Mouse (Mus musculus) heart, adult 2 months (tissue): ENCODE data around the gene Rel. TPM values are rescaled to one million over a fixed set of nuclear protein-coding genes. Genes with fewer than 3 reads are reported as not detected.

Experiments
- DNase-seq, 2 experiments: peaks; one replicate each; pipeline ENCODE4 v3.0.0; 2021
- H3K27ac ChIP-seq: fragments of 200-600 bp; 2 replicates; pipeline ENCODE4 v1.8.1; 2022
- H3K27me3 ChIP-seq: fragments of 200-500 bp; 2 replicates; pipeline ENCODE4 v1.6.1; 2012; ENCODE audit warnings: mild to moderate bottlenecking, low read length, inconsistent platforms, mixed read lengths; ENCODE audit not compliant: control insufficient read depth, insufficient read depth
- H3K36me3 ChIP-seq: fragments of 200-500 bp; 2 replicates; pipeline ENCODE4 v1.6.1; 2012; ENCODE audit warnings: low read length, inconsistent platforms; ENCODE audit not compliant: control insufficient read depth, insufficient read depth
- H3K4me1 ChIP-seq: fragments of 200-500 bp; 2 replicates; pipeline ENCODE4 v1.6.1; 2011; ENCODE audit warnings: low read length; ENCODE audit not compliant: control insufficient read depth, insufficient read depth
- H3K4me3 ChIP-seq: fragments of 200-600 bp; 2 replicates; pipeline ENCODE4 v1.8.1; 2022
- H3K79me2 ChIP-seq: fragments of 200-500 bp; replicated peaks from 2 replicates; pipeline ENCODE4 v1.6.1; 2012; ENCODE audit warnings: mild to moderate bottlenecking, inconsistent platforms, low read length, moderate library complexity, mixed read lengths; ENCODE audit not compliant: control insufficient read depth, insufficient read depth
- H3K9ac ChIP-seq: fragments of 200-500 bp; 2 replicates; pipeline ENCODE4 v1.6.1; 2012; ENCODE audit warnings: low read depth, mild to moderate bottlenecking, control low read depth, inconsistent platforms, low read length, mixed read lengths
- CTCF ChIP-seq: fragments of 200-600 bp; IDR thresholded peaks from 2 replicates; pipeline ENCODE4 v1.8.1; 2022; ENCODE audit warnings: antibody characterized with exemption, mild to moderate bottlenecking, moderate library complexity
- EP300 ChIP-seq: fragments of 200-500 bp; IDR thresholded peaks from 2 replicates; pipeline ENCODE4 v1.6.1; 2011; ENCODE audit warnings: low read depth, low read length, control low read depth; ENCODE audit not compliant: insufficient read depth
- POLR2A ChIP-seq: fragments of 200-500 bp; IDR thresholded peaks from 2 replicates; pipeline ENCODE4 v1.6.1; 2011; ENCODE audit warnings: mild to moderate bottlenecking, low read depth, low read length, control low read depth; ENCODE audit not compliant: insufficient read depth
- WGBS: fragments of 180-500 bp; shearing (Covaris S2); methylation state at CpG from one replicate; pipeline ENCODE4 v1.1.7; 2018; 5-methylcytosine and 5-hydroxymethylcytosine counted together
- intact Hi-C: fragments of 180-260 bp; cut with DNase I; formaldehyde crosslinking; loops from one replicate; pipeline ENCODE4 v1.15.1; 2025
- long read RNA-seq: library from polyadenylated mRNA; stranded (forward); transcript quantifications from one replicate; pipeline ENCODE4 v2.0.0, GENCODE M21; 2021
- polyA plus RNA-seq: library from polyadenylated mRNA; depleted of rRNA; stranded (reverse); fragments of >200 nt; gene quantifications from 2 replicates; pipeline ENCODE4 v1.2.3, GENCODE M21; 2012; rRNA removed
- total RNA-seq, 2 experiments: library from RNA; stranded (reverse); gene quantifications; 2 replicates each; pipeline ENCODE4 v1.2.3; 2021

The Rel gene
- 1 to 10 TPM; 7.6 to 9.5 TPM for total RNA-seq
- polyA plus RNA-seq, result 3.7 and 8.4 TPM in 2 replicates
- long read RNA-seq, partial matches to known transcripts, result 0 of 1 reads
- long read RNA-seq, other reads (novel, unspliced or antisense), result 1 of 1 reads

DNA sequence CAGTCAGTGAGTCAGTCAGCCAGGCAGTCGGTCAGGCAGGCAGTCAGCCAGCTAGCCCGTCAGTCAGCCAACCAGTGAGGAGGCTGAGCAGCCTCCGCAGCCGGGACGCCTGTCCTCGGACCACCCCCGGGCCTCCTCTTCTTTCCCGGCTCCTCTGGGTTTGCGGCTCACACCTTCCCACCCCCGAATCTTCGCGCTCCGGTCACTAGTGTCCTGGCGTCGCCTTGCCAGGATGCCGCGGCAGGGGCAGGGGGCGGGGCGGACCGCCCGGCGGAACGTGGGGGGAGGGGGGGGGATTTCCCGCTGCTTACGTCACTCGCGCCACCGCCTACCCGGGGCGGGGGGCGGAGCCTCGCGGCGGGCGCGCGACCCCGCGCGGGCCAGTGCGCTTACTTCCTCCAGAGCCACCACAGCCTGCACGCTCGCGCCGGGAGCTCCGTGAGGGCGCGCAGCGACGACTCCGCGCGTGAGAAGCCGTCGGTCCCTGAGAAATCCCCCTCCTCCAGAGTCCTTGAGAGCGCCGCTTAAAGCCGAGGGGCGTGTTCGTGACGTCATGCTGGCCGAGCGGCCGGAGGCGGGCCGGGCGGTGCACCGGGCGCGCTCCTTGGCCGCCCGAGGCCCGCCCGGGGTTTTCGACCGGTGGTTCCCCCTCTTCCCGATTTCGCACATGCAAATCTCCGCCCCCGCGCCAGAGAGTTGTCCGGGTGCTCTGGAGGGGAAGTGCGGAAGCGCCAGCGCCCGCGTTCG is at the start of gene Rel:
Gene Rel, minus strand, starts transcription at position 211 of the 747 bp plus-strand sequence.
- H3K4me1 ChIP-seq, result peaks cover 5% of the 10 kb centered on the region
- H3K36me3 ChIP-seq, result peaks cover 5% of the 10 kb centered on the region
- peak; percentile 95 to 96 for DNase-seq
- peak within 1 kb of the TSS; percentile 98 for H3K27ac ChIP-seq
- peak within 1 kb of the TSS; percentile 72 for H3K4me3 ChIP-seq
- H3K9ac ChIP-seq, result peak within 1 kb of the TSS; percentile 92
- WGBS, result under 1% methylated on average over 84 of the region's 88 CpGs
- H3K27me3 ChIP-seq, result no peaks in the 10 kb centered on the region
- peak; percentile 82 for TF ChIP-seq POLR2A
- no peak; the same call in none of the 2 replicates for TF ChIP-seq EP300
- TF ChIP-seq CTCF, result peak; percentile 21
- peaks cover 3% of the 10 kb centered on the region; the same call in 1 of the 2 replicates for H3K79me2 ChIP-seq
- intact Hi-C loops, result loop anchor here (2.0 to 5.0 kb wide), 3 partner anchors 106 to 464 kb away; partner anchors contain the start of genes Papolg, Pex13, Pus10 and Usp34

DNA sequence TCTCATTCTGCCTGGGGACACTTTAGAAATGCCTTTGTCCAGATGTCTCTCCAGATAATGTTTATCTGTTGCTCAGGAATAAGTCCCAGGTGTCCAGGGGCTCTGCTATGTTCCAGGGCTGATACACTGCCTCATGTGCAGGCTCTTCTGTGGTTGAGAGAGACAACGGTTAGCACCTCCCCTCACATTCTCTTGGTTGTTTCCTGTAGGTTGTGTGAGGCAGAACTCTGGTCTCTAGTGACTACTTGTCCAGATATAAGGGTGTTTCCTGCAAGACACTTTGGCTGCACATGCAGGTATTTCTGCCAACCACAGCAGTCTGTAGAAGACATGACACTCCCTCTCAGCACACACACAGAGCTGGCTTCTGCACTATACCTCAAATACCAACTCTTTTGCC is 48.0 kb upstream of the Rel start:
- Histone ChIP-seq H3K27me3 (no peaks in the 10 kb centered on the region), H3K27ac (no peak overlapping the region), H3K9ac (no peak overlapping the region), H3K4me3 (no peak overlapping the region), H3K79me2 (no peaks in the 10 kb centered on the region), H3K4me1 (no peaks in the 10 kb centered on the region), H3K36me3 (no peaks in the 10 kb centered on the region)
- WGBS, result 15% methylated on average over 1 of the region's 1 CpGs
- TF ChIP-seq POLR2A (no peak), CTCF (no peak), EP300 (no peak)
- intact Hi-C loops, result no loop called here
- DNase-seq, result no peak

DNA sequence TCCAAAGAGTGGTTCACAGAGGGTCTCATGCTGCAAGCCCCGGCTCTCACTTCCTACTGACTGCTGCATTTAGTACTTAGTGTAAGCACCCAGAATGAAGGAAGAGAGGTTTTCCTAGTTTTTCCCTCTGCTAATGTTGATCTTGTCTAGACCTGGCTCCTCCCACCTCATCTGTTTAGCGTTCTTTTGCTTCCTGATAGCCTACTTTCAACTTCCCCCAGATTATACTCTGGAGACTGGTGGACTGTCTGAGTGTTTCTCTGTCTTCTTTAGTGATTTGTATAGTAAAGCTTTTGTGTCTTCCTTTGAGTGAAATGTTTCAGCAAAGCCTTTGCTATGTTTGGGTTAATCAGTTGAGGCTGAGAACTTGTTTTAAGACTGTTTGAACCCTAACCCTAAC is 40.0 kb upstream of the Rel start:
- no peak for DNase-seq
- no peak overlapping the region for H3K9ac ChIP-seq
- no peaks in the 10 kb centered on the region for H3K27me3 ChIP-seq
- no peak overlapping the region for H3K4me3 ChIP-seq
- no peaks in the 10 kb centered on the region for H3K4me1 ChIP-seq
- 41% methylated on average over 2 of the region's 2 CpGs for WGBS
- H3K79me2 ChIP-seq, result no peaks in the 10 kb centered on the region
- TF ChIP-seq POLR2A (no peak), CTCF (no peak), EP300 (no peak)
- H3K36me3 ChIP-seq, result no peaks in the 10 kb centered on the region
- intact Hi-C loops, result no loop called here
- no peak overlapping the region for H3K27ac ChIP-seq

DNA sequence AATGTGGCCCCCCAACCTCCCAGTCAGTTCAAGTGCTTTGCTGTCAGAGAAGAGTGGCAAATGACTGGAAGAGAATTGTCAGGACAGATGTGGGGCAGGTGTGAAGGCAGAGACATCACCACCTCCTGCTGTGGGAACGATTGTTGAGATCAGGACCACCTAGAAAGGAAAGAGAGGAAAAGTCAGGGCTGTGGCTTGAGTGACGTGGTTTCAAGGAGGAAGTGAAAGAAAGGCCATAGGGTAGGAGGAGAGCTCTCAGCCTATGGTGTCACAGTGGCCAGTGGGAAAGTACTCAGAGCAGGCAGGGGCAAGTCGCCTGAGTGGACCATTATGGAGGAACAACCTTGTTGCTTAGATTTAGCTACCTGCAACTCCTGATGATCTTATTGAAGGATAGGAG is 34.9 kb upstream of the Rel start:
- Histone ChIP-seq H3K27ac (no peak overlapping the region), H3K27me3 (no peaks in the 10 kb centered on the region), H3K4me3 (no peak overlapping the region), H3K79me2 (no peaks in the 10 kb centered on the region), H3K4me1 (no peaks in the 10 kb centered on the region), H3K36me3 (no peaks in the 10 kb centered on the region), H3K9ac (no peak overlapping the region)
- TF ChIP-seq CTCF, result no peak
- no peak for TF ChIP-seq POLR2A
- no peak for TF ChIP-seq EP300
- WGBS, result 52% methylated on average over 3 of the region's 3 CpGs
- intact Hi-C loops, result no loop called here
- no peak for DNase-seq

DNA sequence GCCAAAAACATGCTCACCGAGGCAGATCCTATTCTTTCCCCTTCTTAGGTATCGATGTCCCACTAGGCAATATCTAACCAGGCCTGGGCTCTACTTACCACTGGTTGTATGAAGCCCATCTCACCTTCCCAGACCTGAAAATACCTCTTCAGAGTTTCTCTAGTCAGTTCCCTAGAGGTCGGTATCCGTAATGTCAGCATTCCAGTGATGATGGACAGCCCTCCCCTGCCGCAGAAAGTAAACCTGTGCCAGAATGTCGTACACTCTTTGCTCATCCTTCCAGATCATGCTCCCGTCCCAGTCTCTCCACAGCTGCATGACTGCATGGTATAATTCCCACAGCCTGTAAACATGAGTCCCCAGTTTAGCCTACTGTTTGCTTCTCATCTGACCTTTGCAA is 32.4 kb upstream of the Rel start:
- no peak for DNase-seq
- no peak overlapping the region for H3K27ac ChIP-seq
- no peak overlapping the region for H3K9ac ChIP-seq
- H3K79me2 ChIP-seq, result no peaks in the 10 kb centered on the region
- no peaks in the 10 kb centered on the region for H3K36me3 ChIP-seq
- no peaks in the 10 kb centered on the region for H3K4me1 ChIP-seq
- no peak overlapping the region for H3K4me3 ChIP-seq
- intact Hi-C loops, result no loop called here
- WGBS, result 77% methylated on average over 7 of the region's 7 CpGs
- H3K27me3 ChIP-seq, result no peaks in the 10 kb centered on the region
- no peak for TF ChIP-seq CTCF
- TF ChIP-seq EP300, result no peak
- TF ChIP-seq POLR2A, result no peak

DNA sequence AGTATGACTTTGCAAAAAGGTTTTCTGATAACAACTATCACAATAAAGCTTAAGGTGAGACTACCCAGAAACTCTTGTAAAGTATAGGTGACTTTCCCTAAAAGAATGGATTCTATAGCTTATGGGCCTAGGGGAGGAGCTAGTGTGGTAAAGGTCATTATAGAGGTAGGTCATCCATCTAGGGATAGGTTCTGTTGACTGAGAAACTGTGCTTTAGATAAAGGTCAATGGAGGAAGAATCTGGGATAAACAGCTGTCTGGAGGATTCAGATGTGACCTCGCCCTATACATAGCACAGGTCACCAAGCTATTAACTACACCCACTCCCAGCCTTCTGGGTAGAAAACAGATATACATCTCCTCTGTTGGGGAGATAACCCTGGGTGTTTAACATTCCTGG is 31.5 kb upstream of the Rel start:
- intact Hi-C loops, result no loop called here
- H3K4me3 ChIP-seq, result no peak overlapping the region
- no peak for DNase-seq
- H3K79me2 ChIP-seq, result no peaks in the 10 kb centered on the region
- no peak overlapping the region for H3K27ac ChIP-seq
- 97% methylated on average over 1 of the region's 1 CpGs for WGBS
- H3K27me3 ChIP-seq, result no peaks in the 10 kb centered on the region
- H3K9ac ChIP-seq, result no peak overlapping the region
- H3K36me3 ChIP-seq, result no peaks in the 10 kb centered on the region
- TF ChIP-seq CTCF, result no peak
- no peaks in the 10 kb centered on the region for H3K4me1 ChIP-seq
